Mouse (Mus musculus) forebrain, embryonic 16.5 days (tissue): ENCODE measurements at regions not wholly inside any gene's neighbourhood (a gene's known extent, or its start where the extent isn't known, plus 50 kb on each side); places are given as distances from the start of the nearest gene placed in this dataset.

Experiments used
- ATAC-seq: fragments of 200-750 bp; cut with Nextera tagmentation; 2 replicates; pipeline ENCODE4 v1.8.0; 2017; ENCODE audit warnings: mild to moderate bottlenecking, moderate library complexity
- H3K27ac ChIP-seq: fragments of 300-500 bp; sonication (generic); 2 replicates; pipeline ENCODE4 v1.5.1; 2014; ENCODE audit warnings: low read length, control low read depth
- H3K27me3 ChIP-seq: fragments of 300-500 bp; sonication (generic); replicated peaks from 2 replicates; pipeline ENCODE4 v1.6.1; 2014; ENCODE audit warnings: low read length; ENCODE audit not compliant: control insufficient read depth, insufficient read depth
- H3K36me3 ChIP-seq: fragments of 300-500 bp; sonication (generic); 2 replicates; pipeline ENCODE4 v1.6.1; 2014; ENCODE audit not compliant: control insufficient read depth, insufficient read depth
- H3K4me1 ChIP-seq: fragments of 300-500 bp; sonication (generic); replicated peaks from 2 replicates; pipeline ENCODE4 v1.6.1; 2014; ENCODE audit warnings: low read length; ENCODE audit not compliant: control insufficient read depth, insufficient read depth
- H3K4me2 ChIP-seq: fragments of 300-500 bp; sonication (generic); 2 replicates; pipeline ENCODE4 v1.6.1; 2014; ENCODE audit warnings: mild to moderate bottlenecking, low read length, control low read depth
- H3K4me3 ChIP-seq: fragments of 300-500 bp; sonication (generic); replicated peaks from 2 replicates; pipeline ENCODE4 v1.5.1; 2014; ENCODE audit warnings: mild to moderate bottlenecking, low read length, control low read depth
- H3K9ac ChIP-seq: fragments of 300-500 bp; sonication (generic); replicated peaks from 2 replicates; pipeline ENCODE4 v1.6.1; 2014; ENCODE audit warnings: low read depth, low read length, control low read depth
- H3K9me3 ChIP-seq: fragments of 300-500 bp; sonication (generic); 2 replicates; pipeline ENCODE4 v1.6.1; 2016; ENCODE audit warnings: low read length; ENCODE audit not compliant: control insufficient read depth
- WGBS: fragments of 180-500 bp; shearing (Covaris S2); extraction: QIAGEN DNeasy Blood & Tissue Kit; methylation state at CpG from one replicate; pipeline ENCODE4 v1.1.7; 2014; 5-methylcytosine and 5-hydroxymethylcytosine counted together

DNA sequence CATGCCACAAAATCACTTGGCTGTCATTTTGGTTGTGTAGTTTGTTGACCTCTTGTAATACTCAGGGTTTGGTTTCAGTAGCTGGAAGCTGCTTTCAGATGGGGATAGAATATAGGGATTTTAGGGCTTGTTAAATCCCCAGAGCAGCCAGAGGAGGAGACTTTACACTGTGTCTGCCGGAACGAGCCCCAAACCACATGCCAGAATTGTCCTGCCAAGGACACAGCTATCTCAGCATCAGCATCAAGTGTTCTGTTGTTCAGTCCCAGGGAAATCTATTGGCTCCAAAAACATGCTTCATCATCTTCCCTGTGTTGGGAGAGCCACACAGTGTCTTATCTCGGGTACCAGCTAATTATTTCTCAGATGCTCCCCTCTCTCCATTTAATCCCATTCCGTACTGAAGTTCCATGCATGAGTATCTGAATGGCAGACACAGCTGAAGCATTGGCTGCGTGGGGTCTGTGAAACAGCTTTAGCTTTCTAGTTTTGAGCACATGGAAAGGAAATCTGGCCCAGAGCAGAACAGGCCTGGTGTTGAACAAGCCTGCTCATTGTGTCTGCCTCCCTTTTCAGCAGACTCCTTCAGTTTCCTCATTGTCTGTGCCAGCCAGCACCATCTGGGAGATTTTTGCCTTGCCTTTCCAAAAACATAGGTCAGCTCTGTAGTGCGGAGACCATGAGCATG lies 264.8 kb downstream of the Cd109 start:
- Histone ChIP-seq H3K4me3 (no peak overlapping the region), H3K9ac (no peak overlapping the region), H3K36me3 (no peaks in the 10 kb centered on the region), H3K27me3 (no peaks in the 10 kb centered on the region), H3K9me3 (no peaks in the 10 kb centered on the region), H3K4me1 (peaks cover 17% of the 10 kb centered on the region), H3K27ac (peak overlapping the region; percentile 81), H3K4me2 (no peak overlapping the region)
- ATAC-seq: peak; percentile 98
- 9% methylated on average over 6 of the region's 6 CpGs for WGBS

DNA sequence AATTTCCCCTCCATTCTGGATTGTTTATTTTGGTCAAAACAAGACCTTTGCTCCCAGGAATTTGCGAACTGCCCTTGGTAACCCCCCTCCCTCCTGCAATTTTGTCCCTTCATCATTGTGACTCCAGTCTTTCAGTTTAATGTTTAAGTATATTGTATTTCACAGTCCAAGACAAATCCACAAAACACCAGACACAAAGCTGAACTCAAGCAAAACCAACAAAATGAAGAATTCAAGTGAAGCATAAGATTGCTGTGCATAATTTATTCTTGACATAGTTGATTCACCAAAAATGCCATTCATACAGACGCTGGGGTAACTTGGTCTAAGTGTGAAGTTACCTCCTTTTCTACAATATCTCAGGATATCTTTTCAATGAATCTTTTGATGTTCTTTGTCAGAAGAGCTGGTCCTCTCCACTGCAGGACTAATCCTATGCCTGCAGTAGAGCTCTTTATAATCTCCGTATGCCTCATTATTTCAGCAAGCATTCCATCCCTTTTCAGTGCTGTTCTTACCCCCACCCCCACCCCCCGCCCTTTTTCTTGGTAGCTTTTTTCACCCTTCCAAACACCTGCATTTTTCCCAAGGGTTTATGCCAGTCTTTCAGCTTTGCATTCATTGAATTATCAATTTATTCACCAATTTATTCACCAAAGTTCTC lies 265.4 kb downstream of the Cd109 start:
- peak; percentile 56 for ATAC-seq
- peak overlapping the region; percentile 81 for H3K27ac ChIP-seq
- 4% methylated on average over 4 of the region's 4 CpGs for WGBS
- H3K9me3 ChIP-seq: no peaks in the 10 kb centered on the region
- H3K36me3 ChIP-seq: no peaks in the 10 kb centered on the region
- peaks cover 17% of the 10 kb centered on the region for H3K4me1 ChIP-seq
- H3K4me3 ChIP-seq: no peak overlapping the region
- H3K9ac ChIP-seq: no peak overlapping the region
- H3K4me2 ChIP-seq: no peak overlapping the region
- no peaks in the 10 kb centered on the region for H3K27me3 ChIP-seq

DNA sequence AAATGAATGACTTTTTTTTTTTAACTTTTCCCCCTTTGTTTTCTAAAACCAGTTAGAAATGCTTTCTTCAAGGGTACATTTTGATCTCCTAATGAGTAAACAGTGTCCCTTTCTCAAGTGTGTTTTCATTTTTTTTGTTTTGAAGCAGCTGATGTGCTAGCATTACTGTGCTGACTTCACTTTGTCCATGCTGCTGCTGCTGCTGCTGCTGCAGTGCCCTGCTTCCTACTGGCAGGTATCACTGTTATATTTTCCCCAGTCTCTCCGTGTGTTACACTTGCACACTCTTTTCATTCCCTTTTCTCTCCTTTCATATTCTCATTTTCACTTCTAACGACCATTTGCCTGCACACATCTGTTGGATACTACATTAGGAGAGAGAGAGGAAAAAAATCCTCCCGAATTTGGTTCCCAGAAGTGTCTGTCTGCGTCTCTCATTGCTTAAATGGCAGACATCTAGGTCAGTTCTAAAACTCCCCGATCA lies 266.0 kb downstream of the Cd109 start:
- ATAC-seq: no peak
- no peaks in the 10 kb centered on the region for H3K36me3 ChIP-seq
- no peak overlapping the region for H3K9ac ChIP-seq
- H3K4me1 ChIP-seq: peaks cover 17% of the 10 kb centered on the region
- WGBS: 11% methylated on average over 5 of the region's 5 CpGs
- H3K27me3 ChIP-seq: no peaks in the 10 kb centered on the region
- no peak overlapping the region for H3K4me3 ChIP-seq
- no peaks in the 10 kb centered on the region for H3K9me3 ChIP-seq
- H3K27ac ChIP-seq: peak overlapping the region; percentile 42; the same call in 1 of the 2 replicates
- peak overlapping the region; percentile 20; the same call in 1 of the 2 replicates for H3K4me2 ChIP-seq

DNA sequence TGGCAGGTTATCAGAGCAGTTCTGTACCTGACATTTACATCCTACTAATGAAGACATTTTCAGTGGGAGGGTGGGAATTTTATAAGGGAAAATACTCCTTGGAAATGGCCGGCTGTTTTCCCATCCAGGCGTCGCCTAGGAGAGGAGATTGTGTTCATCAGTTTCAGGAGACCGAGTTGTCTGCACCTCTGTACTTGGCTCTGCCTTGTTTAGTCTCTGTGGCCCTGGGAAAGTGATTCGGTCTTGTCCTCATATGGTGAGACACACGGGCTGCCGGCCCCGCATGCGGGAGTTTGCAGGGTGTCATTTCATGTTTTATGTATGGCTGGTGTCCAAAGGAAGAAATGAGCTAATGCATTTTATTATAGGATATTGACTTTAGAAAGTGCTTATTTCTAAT lies 287.9 kb downstream of the Cd109 start:
- Histone ChIP-seq H3K4me3 (no peak overlapping the region), H3K4me1 (no peaks in the 10 kb centered on the region), H3K36me3 (no peaks in the 10 kb centered on the region), H3K4me2 (no peak overlapping the region), H3K9me3 (no peaks in the 10 kb centered on the region), H3K27ac (no peak overlapping the region), H3K9ac (no peak overlapping the region), H3K27me3 (no peaks in the 10 kb centered on the region)
- 85% methylated on average over 9 of the region's 9 CpGs for WGBS
- no peak for ATAC-seq

DNA sequence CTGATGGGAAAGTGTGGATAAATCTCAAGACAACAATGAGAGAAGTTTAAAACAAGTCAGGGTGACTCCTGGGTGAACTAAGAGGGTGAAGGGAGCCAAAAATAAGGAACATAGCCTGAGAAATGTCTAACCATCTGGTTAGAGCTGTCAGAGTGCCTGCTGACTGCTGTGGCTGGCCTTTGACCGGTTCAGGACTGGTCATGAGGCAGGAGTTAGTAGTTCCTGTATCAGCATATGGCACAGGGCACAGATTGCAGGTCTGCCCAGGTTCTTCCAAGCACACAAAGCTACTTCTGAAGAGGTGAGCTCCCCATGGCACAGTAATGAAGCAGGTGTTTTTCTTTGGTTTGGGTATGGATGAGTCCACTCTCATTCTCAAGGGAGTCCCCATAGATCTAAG lies 302.0 kb downstream of the Cd109 start:
- Histone ChIP-seq H3K4me3 (no peak overlapping the region), H3K4me1 (no peaks in the 10 kb centered on the region), H3K36me3 (no peaks in the 10 kb centered on the region), H3K9me3 (no peaks in the 10 kb centered on the region), H3K9ac (no peak overlapping the region), H3K4me2 (no peak overlapping the region), H3K27ac (no peak overlapping the region), H3K27me3 (no peaks in the 10 kb centered on the region)
- no peak for ATAC-seq
- whole genome bisulfite sequencing: 97% methylated on average over 1 of the region's 1 CpGs

DNA sequence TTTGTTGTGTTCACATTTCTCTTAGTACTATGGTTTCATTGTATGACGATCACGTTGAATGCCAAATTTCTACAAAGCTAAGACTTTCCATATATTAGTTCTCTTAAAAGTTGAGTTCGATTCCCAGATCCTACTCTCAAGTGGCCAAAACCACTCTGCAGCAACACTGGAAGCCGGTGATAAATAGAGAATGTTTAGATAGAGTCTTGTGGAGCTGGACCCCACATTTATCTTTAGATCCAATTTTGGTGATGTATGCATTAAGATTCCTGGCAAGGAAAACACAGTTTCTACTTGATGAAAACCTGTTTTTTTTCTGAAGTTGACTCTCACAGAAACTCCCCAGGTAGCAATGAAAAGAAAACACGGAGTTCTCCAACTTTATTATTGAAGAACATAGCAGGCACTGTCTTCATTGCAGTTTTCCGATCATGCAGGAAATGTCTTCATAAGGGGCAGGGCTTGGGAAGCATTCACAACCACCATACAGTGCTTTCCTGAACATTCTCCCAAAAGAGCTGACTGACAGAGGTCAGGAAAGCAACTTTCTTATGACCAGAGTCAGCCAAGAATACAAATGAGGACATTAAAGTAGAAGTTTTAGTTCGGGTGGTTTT lies 310.7 kb downstream of the Cd109 start:
- H3K27ac ChIP-seq: no peak overlapping the region
- H3K27me3 ChIP-seq: no peaks in the 10 kb centered on the region
- no peak overlapping the region for H3K4me2 ChIP-seq
- no peak overlapping the region for H3K9ac ChIP-seq
- no peaks in the 10 kb centered on the region for H3K36me3 ChIP-seq
- no peak overlapping the region for H3K4me3 ChIP-seq
- no peaks in the 10 kb centered on the region for H3K9me3 ChIP-seq
- H3K4me1 ChIP-seq: no peaks in the 10 kb centered on the region
- WGBS: 74% methylated on average over 7 of the region's 7 CpGs
- no peak for ATAC-seq

DNA sequence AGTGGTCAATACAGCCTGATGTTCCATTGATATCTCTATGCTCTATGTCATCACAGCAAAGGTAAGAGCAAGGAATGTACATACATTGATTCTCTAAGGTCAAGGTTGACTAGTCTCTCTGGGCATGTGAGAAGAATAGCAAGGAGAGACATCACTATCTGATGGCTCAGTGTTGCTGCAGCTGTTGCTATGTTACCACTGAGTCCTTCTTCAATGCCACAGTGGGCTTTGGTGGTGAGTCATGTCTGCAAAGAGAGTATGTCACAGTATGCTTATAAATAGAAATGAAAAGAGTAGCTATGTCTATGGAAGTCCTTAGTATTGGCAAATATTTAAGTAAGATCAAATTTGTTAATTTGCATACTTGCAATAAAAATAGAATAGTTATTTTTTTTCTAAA lies 326.3 kb downstream of the Cd109 start:
- no peak for ATAC-seq
- no peak overlapping the region for H3K4me2 ChIP-seq
- no peaks in the 10 kb centered on the region for H3K9me3 ChIP-seq
- no peaks in the 10 kb centered on the region for H3K27me3 ChIP-seq
- no peak overlapping the region for H3K4me3 ChIP-seq
- H3K36me3 ChIP-seq: no peaks in the 10 kb centered on the region
- H3K4me1 ChIP-seq: no peaks in the 10 kb centered on the region
- H3K9ac ChIP-seq: no peak overlapping the region
- no peak overlapping the region for H3K27ac ChIP-seq

DNA sequence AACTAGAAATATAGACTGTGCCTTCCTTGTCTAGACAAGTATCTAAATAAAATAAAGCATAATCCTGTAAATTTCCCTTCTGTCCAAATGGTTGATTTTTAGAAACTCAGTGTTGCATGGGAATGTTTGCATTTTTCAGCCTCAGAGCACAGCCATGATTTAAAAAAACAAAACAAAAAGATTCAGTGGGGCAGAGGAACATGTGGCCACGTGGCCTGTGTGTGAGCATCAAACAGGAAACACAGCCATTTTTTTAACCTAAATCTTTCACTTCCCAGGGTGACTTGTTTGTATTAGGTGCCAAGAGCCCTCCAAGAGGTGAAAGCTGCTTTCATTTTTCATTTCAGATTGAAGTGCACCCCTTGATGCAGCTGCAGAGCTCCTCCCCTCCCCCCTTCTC lies 349.5 kb downstream of the Cd109 start:
- no peaks in the 10 kb centered on the region for H3K36me3 ChIP-seq
- no peak for ATAC-seq
- H3K27ac ChIP-seq: no peak overlapping the region
- WGBS: 17% methylated on average over 1 of the region's 1 CpGs
- H3K4me2 ChIP-seq: no peak overlapping the region
- H3K4me1 ChIP-seq: peaks cover 3% of the 10 kb centered on the region; the same call in 1 of the 2 replicates
- H3K9me3 ChIP-seq: no peaks in the 10 kb centered on the region
- no peak overlapping the region for H3K9ac ChIP-seq
- no peak overlapping the region for H3K4me3 ChIP-seq
- H3K27me3 ChIP-seq: no peaks in the 10 kb centered on the region

DNA sequence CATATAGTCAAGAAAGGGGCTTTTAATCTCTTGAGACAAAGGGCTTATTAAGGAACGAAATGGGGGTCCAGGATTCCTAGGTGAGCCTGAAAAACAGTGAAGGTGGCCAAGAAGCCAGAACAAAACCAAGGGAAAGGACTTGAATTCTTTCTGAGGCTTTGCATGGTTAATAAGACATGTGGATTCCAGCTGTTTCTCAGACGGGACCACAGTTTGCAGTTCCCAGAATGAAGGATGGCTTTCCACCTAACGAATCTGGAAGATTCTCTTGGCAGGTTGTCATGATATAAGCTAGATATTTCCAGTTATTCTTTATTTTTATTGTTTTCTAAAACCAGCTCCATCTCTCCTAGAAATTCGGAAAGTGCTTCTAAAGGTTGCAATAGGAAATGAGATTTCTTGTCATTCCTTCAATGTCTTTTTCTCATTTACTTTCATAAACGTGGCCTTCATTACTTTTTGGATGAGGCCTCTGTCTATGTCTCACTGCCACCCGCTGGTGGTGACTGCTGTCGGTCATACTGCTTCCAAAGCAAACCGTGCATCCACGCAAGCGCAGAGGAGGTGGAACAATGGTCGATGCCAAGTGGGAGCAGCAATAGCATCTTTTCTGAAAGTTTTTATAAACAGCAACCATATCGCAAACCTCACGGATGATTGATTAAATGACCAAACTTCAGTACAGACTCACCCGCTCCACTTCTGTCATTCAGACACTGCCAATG lies 350.0 kb downstream of the Cd109 start:
- no peaks in the 10 kb centered on the region for H3K36me3 ChIP-seq
- no peaks in the 10 kb centered on the region for H3K27me3 ChIP-seq
- no peak overlapping the region for H3K4me3 ChIP-seq
- H3K4me2 ChIP-seq: no peak overlapping the region
- WGBS: 66% methylated on average over 14 of the region's 14 CpGs
- no peak overlapping the region for H3K9ac ChIP-seq
- no peak for ATAC-seq
- H3K27ac ChIP-seq: no peak overlapping the region
- peaks cover 3% of the 10 kb centered on the region; the same call in 1 of the 2 replicates for H3K4me1 ChIP-seq
- no peaks in the 10 kb centered on the region for H3K9me3 ChIP-seq
